Mouse (Mus musculus): ENCODE data around the gene Megf11.

DNA sequence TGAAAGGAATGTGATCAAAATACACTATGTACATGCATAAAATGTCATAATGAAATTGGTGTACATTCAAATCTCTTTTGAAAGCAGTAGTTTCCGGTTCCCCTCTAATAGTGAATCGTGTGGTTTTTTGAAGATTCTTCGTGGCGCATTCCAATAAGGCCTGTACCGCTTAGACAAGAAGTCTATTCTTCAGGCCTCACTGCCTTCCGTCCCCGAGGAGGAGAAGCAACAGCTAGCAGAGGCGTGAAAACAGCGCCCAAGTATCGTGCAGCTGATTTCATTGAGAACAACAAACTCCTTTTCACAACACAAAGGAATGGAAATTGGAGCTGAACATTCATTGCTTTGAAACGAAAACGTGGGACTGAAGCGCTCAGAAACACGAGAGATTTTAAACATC lies 372.6 kb downstream of the Megf11 start:
- no peak for TF ChIP-seq CTCF (IDR thresholded peaks at IDR 0.05)
- no peak for TF ChIP-seq POLR2A (IDR thresholded peaks at IDR 0.05; ENCODE audit: insufficient read depth, low read depth, low read length)
